Mouse (Mus musculus) brain, adult 2 months (tissue): ENCODE results near the gene Dmrtc2.
"Not testable (repeated sequence)": the region's sequence is repeated elsewhere in the genome, so short reads cannot be mapped to it uniquely, and the experiment has no call there.

Source experiments
- DNase-seq: peaks from one replicate; pipeline ENCODE4 v3.0.0; 2011; ENCODE audit warnings: low read depth, low spot score

The Dmrtc2 gene

GRCm38 (mm10) chr7:24869080-24869479, 777 bp upstream of the Dmrtc2 start:
- no peak for DNase-seq

GRCm38 (mm10) chr7:24877588-24877987, 7.7 kb downstream of the Dmrtc2 start:
- no peak for DNase-seq

DNA sequence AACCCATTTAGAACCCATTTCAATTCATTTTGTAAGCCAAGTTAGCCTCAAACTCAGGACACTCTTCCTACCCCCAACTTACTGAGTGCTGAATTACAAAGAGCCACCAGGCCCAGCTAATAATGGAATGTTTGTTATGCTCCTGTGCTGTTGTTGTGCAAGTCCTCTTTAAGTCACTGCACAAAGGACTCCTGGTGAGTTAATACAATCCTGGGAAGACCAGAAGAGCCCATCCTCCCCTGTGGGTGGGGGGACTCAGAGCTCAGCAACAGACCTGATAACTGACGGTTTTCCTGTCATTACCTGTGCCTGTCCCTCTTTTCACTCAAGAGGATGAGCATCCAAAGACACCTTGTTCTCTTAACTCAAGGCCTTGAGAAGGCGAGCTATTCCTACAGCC, 9.8 kb downstream of the Dmrtc2 start:
- no peak for DNase-seq

GRCm38 (mm10) chr7:24882416-24883199, 12.8 kb downstream of the Dmrtc2 start:
- DNase-seq, result no peak

GRCm38 (mm10) chr7:24883896-24884692, 14.2 kb downstream of the Dmrtc2 start, which contains the start of gene Rps19:
TSS of gene Rps19 (plus strand) at chr7:24884371.
- peak; percentile 100 for DNase-seq

- peak; percentile 31 for DNase-seq
These were observed 14.9 kb downstream of the Dmrtc2 start for GRCm38 (mm10) chr7:24884693-24885291.

DNA sequence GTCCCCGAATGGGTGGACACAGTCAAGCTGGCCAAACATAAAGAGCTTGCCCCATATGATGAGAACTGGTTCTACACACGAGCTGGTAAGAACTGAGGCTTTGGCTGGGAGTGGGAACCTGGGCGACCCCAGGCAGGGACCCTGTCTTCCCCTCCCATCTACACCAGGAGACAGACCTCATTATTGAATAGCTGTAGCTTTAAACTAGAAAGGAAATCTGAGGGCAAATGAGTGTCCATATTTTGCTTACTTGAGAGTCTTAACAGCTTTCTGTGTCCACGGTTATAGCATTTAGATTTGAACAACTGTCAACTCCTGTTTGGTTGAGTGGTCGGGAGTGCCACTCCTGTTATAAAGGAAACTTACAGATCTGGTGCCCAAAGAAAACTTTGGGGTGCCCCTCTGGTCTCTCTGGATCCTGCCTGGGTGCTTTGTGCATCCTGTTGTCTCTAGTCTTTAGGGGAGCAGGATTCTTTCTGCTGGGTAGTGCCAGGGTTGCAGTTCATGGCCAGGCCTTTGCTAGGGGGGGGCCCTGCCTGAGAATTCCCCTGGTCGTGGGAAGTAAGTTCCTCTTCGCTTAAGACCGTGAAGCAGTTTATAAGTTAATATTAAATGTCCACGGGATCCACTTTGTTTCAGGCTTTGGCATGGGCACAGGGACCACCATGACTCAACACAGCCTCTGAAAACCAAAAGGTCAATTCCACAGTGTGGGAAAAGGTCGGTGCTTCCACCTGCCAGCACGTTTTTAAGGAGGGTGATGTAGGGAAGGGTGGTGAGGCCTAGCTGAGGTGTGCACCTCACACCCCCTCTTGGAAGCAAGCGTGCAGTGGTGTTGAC, 15.8 kb downstream of the Dmrtc2 start:
- DNase-seq, result no peak

DNA sequence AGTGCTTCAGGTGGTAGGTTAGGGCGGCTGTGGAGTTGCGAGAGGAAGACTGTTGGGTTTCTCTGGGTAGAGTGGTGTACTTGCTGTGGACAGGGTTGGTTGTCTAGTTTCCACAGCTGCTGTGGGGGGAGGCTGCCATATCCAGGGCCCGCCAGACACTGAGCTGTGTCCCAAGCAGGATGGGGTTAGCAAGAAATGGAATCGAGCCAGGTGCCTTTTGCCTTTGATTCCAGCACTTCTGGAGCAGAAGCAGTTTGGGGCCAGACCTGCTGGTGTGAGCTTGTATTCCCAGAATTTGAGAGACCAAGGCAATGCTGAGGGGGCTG, 16.4 kb downstream of the Dmrtc2 start:
- no peak for DNase-seq

DNA sequence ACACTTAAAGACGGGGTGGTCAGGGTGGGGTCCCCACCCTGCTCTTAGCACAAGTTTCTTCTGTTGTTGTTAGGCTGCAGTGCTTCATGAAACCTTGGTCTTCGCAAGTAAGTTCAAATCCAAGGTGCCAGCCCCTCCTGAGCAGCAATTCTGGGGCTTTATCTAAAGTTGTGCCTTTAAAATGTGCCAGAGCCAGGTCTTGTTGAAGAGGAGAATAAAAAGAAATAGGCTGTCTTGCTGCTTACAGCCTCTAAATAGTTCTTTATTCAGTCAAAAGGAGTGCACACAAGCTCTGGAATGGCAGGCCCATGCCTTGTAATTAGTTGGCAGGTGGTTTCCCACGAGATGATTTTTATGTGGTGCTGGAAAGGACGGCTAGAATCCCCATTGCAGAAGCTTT, 17.2 kb downstream of the Dmrtc2 start:
- DNase-seq, result no peak

GRCm38 (mm10) chr7:24889431-24890220, 19.8 kb downstream of the Dmrtc2 start:
- no peak for DNase-seq

GRCm38 (mm10) chr7:24890281-24891216, 20.7 kb downstream of the Dmrtc2 start:
- peak; percentile 91 for DNase-seq

GRCm38 (mm10) chr7:24891241-24892124, 21.6 kb downstream of the Dmrtc2 start:
- no peak for DNase-seq

DNA sequence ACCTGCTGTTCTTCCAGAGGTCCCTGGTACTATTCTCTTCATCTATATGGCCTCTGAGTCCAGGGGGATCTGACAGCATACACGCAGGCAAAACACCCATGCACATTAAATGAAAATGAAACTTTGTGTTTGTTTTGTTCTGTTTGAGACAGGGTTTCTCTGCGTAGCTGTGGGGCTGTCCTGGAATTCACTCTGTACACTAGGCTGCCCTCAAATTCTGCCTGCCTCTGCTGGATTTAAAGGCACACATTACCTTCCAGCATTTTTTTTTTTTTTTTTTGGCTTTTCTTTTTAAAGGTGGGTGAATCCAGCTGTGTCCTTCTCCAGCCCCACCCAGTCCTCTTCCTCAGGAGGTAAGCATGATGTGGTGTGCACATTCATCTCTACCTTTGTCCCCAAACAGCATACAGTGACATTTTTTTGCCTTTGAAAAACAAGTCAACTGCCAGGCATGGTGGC, 22.3 kb downstream of the Dmrtc2 start:
- no peak for DNase-seq

DNA sequence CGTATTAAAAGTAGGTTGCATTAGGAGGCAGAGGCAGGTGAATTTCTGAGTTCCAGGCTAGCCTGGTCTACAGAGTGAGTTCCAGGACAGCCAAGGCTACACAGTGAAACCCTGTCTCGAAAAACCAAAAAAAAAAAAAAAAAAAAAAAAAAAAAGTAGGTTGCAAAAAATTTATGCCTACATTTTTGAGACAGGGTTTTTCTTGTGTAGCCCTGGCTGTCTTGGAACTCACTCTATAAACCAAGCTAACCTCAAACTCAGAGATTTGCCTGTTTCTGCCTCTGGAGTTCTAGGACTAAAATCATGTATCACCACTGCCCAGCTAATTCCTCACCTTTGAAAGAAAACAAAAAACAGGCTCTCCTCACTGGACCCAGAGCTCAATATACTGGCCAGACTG, 25.9 kb downstream of the Dmrtc2 start:
- DNase-seq, result not testable (repeated sequence)

GRCm38 (mm10) chr7:24896269-24896668, 26.4 kb downstream of the Dmrtc2 start:
- no peak for DNase-seq

DNA sequence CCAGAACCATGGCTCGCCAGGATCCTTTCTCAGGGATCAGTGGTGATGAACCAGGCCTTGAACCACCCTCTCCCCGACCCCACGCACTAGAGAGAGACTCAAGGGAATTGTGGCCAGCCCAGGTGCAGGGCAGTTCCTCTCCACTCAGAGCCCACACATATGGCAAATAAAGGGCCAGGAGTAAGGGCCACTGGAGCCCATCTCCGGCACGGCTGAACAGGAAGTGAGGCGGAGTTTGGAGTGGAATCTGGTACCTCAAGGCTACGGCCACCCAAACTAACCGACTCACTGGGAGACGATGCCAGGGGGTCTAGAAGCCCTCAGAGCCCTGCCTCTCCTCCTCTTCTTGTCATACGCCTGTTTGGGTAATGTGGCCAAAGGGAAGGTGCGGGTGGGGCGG, 27.4 kb downstream of the Dmrtc2 start, which contains the start of gene Cd79a:
Cd79a (plus strand) TSS at position 158 of the 400 bp plus-strand sequence.
- DNase-seq, result no peak

- DNase-seq, result no peak
These were observed 28.1 kb downstream of the Dmrtc2 start for GRCm38 (mm10) chr7:24897959-24898358.

DNA sequence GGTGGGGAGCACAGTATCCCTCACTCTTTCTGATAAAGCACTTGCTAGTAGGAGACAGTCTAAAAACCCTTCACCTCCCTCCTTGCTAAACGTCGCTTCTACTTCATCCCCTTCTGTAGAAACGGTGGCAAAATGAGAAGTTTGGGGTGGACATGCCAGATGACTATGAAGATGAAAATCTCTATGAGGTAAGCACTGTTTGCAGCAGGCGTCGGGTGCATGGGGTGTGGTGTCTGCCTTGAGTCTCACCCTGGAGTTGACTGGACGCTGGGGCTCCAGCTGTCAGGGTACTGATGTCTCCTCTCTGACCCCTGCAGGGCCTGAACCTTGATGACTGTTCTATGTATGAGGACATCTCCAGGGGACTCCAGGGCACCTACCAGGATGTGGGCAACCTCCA, 31.3 kb downstream of the Dmrtc2 start:
- DNase-seq, result no peak

- no peak for DNase-seq
These were observed 32.0 kb downstream of the Dmrtc2 start for GRCm38 (mm10) chr7:24901842-24902241.
